Mouse (Mus musculus): ENCODE results near the gene Zglp1.

- TF ChIP-seq CTCF (IDR thresholded peaks at IDR 0.05; ENCODE audit: borderline replicate concordance, insufficient read depth, low read length) (no peak), POLR2A (IDR thresholded peaks at IDR 0.05; ENCODE audit: low read depth, low read length) (no peak)
Measured at GRCm38 (mm10) chr9:21097793-21098192, 30.9 kb upstream of the Zglp1 start.
